10 mouse cellular contexts compared by ENCODE assay signal in genomic region chr5:135642686-135643551, GRCm38 (mm10). TPM values are rescaled to one million over a fixed set of nuclear protein-coding genes. Genes with fewer than 3 reads are reported as not detected.
DNase-seq lines count a peak whose midpoint lies in the region; ATAC-seq and TF ChIP-seq lines count a peak whose summit lies in the region.
"Had no signal": no experiment of that assay in that cellular context is flagged by ENCODE, and none has a peak within 500 bp of the region (broad histone marks: within the 10 kb centered on the region; RNA-seq: fewer than 3 reads in every experiment).

No protein-coding gene starts in this region.

- H3K4me1 ChIP-seq in G1E (ENCODE audit: insufficient read depth, low read depth, low read length), result peaks cover 18% of the 10 kb centered on the region
- 0 out of 2 replicates have a peak, but pooled peaks cover 3% of the 10 kb centered on the region for H3K4me1 ChIP-seq in limb, embryonic 10.5 days
- H3K4me1 ChIP-seq in forebrain, embryonic 13.5 days, result peaks cover 5% of the 10 kb centered on the region; the same call in 1 of the 2 replicates

- peak overlapping the region; percentile 12; the same call in 1 of the 2 replicates for H3K27ac ChIP-seq in limb, embryonic 10.5 days
- H3K27ac ChIP-seq in forebrain, embryonic 13.5 days, result no peak overlapping the region

- DNase-seq in gastrocnemius, adult 18-20 months (ENCODE audit: low spot score), result peak; percentile 47
- no peak for DNase-seq in gastrocnemius, postnatal 14 days
- peak; percentile 25 for DNase-seq in G1E (ENCODE audit: low spot score)
- DNase-seq in cerebellum, postnatal 36 days, result peak; percentile 9 to 18
- no peak for DNase-seq in limb, embryonic 10.5 days (ENCODE audit: low spot score)
- no peak for DNase-seq in lung, adult 18-20 months
- no peak for DNase-seq in heart, postnatal 10 days
- DNase-seq: lung, adult 2 months had no signal

- no peak for TF ChIP-seq CTCF in G1E (IDR thresholded peaks at IDR 0.05; ENCODE audit: low read depth, low read length)

- no peak overlapping the region for H3K4me2 ChIP-seq in forebrain, embryonic 13.5 days

- ATAC-seq in G1E (ENCODE audit: extremely low read depth, insufficient number of reproducible peaks, low FRiP score, poor library complexity, severe bottlenecking), result peak; percentile 59; the same call in 1 of the 2 replicates
- no peak for ATAC-seq in forebrain, embryonic 13.5 days
- ATAC-seq: midbrain, embryonic 16.5 days had no signal

- intact Hi-C loops in gastrocnemius, postnatal 14 days (cut with DNase I; ENCODE audit: low total_unique reads), result no loop called here
- intact Hi-C loops in heart, postnatal 10 days (cut with DNase I), result no loop called here

- H3K9me3 ChIP-seq in G1E (replicated peaks), result no peaks in the 10 kb centered on the region
- H3K9me3 ChIP-seq in limb, embryonic 10.5 days (replicated peaks), result no peaks in the 10 kb centered on the region
- no peaks in the 10 kb centered on the region for H3K9me3 ChIP-seq in forebrain, embryonic 13.5 days (replicated peaks)

- peaks cover 49% of the 10 kb centered on the region for H3K36me3 ChIP-seq in G1E (replicated peaks)
- peaks cover 60% of the 10 kb centered on the region for H3K36me3 ChIP-seq in limb, embryonic 10.5 days
- peaks cover 51% of the 10 kb centered on the region for H3K36me3 ChIP-seq in forebrain, embryonic 13.5 days (ENCODE audit: poor library complexity, severe bottlenecking)

- no peak overlapping the region for H3K4me3 ChIP-seq in G1E (ENCODE audit: low read depth, low read length)
- no peak overlapping the region for H3K4me3 ChIP-seq in limb, embryonic 10.5 days
- no peak overlapping the region for H3K4me3 ChIP-seq in forebrain, embryonic 13.5 days

- H3K27me3 ChIP-seq in G1E (ENCODE audit: insufficient read depth, low read length), result no peaks in the 10 kb centered on the region; the same call in 1 of the 2 replicates
- H3K27me3 ChIP-seq in limb, embryonic 10.5 days (ENCODE audit: low read depth, poor library complexity, severe bottlenecking), result no peaks in the 10 kb centered on the region
- H3K27me3 ChIP-seq in forebrain, embryonic 13.5 days, result no peaks in the 10 kb centered on the region

- no peak overlapping the region for H3K9ac ChIP-seq in forebrain, embryonic 13.5 days

- 87% methylated on average over 10 of the region's 10 CpGs for WGBS in limb, embryonic 10.5 days
- 82% methylated on average over 10 of the region's 10 CpGs for WGBS in forebrain, embryonic 13.5 days

RNA-seq across cellular contexts. Expression of gene Rhbdd2, which starts 10.5 kb away (rescaled TPM):
- total RNA-seq in gastrocnemius, adult 18-20 months (2021), result 10 to 100 TPM; 11.4 to 13.0 TPM
- total RNA-seq in gastrocnemius, postnatal 14 days (2021), result 10 to 100 TPM in 1 of 2 experiments, 1 to 10 TPM in 1; 9.4 to 10.8 TPM
- 21.1 and 29.4 TPM in 2 replicates for total RNA-seq in G1E (2014; fragmentation: Nextera tagmentation)
- 6.3 and 6.7 TPM in 2 replicates for total RNA-seq in G1E (2017)
- polyA plus RNA-seq in G1E (2012), result 9.8 and 15.5 TPM in 2 replicates
- 61.4 and 62.5 TPM in 2 replicates for polyA plus RNA-seq in limb, embryonic 10.5 days (2016; fragmentation: Nextera tagmentation; extraction: Ambion mirVana)
- total RNA-seq in heart, postnatal 10 days (2021), result 10 to 100 TPM; 19.2 to 21.1 TPM
- 56.3 and 66.2 TPM in 2 replicates for polyA plus RNA-seq in forebrain, embryonic 13.5 days (2015; fragmentation: Nextera tagmentation; extraction: Ambion mirVana)

RNA-seq across cellular contexts. Expression of gene Por, which starts 26.9 kb away (rescaled TPM):
- total RNA-seq in gastrocnemius, adult 18-20 months (2021), result 10 to 100 TPM; 30.3 to 35.6 TPM
- 10 to 100 TPM; 18.7 to 19.4 TPM for total RNA-seq in gastrocnemius, postnatal 14 days (2021)
- 26.7 and 38.1 TPM in 2 replicates for total RNA-seq in G1E (2014; fragmentation: Nextera tagmentation)
- 80.5 and 91.1 TPM in 2 replicates for total RNA-seq in G1E (2017)
- polyA plus RNA-seq in G1E (2012), result 90.4 and 112 TPM in 2 replicates
- 166 and 179 TPM in 2 replicates for polyA plus RNA-seq in limb, embryonic 10.5 days (2016; fragmentation: Nextera tagmentation; extraction: Ambion mirVana)
- total RNA-seq in heart, postnatal 10 days (2021), result 10 to 100 TPM; 62.8 to 72.0 TPM
- 102 and 121 TPM in 2 replicates for polyA plus RNA-seq in forebrain, embryonic 13.5 days (2015; fragmentation: Nextera tagmentation; extraction: Ambion mirVana)

Comparison
In these comparisons a context has a peak if more than half of its experiments do, and no peak if none do; other contexts are left out.
1. DNase-seq: peak in gastrocnemius, adult 18-20 months (single experiment), G1E (single experiment) and cerebellum, postnatal 36 days (2 of 2); none in gastrocnemius, postnatal 14 days (single experiment), limb, embryonic 10.5 days (single experiment), lung, adult 18-20 months (0 of 2) and heart, postnatal 10 days (0 of 2).